8 mouse cellular contexts compared by ENCODE assay signal in genomic region chr13:64250363-64250762, GRCm38 (mm10). TPM values are rescaled to one million over a fixed set of nuclear protein-coding genes. Genes with fewer than 3 reads are reported as not detected.
DNase-seq lines count a peak whose midpoint lies in the region; ATAC-seq and TF ChIP-seq lines count a peak whose summit lies in the region.

No protein-coding gene starts in this region.

- H3K27me3 ChIP-seq in heart, postnatal 0 days (ENCODE audit: control insufficient read depth, insufficient read depth, low read length): no peaks in the 10 kb centered on the region
- H3K27me3 ChIP-seq in forebrain, embryonic 12.5 days: no peaks in the 10 kb centered on the region

- no peak overlapping the region for H3K9ac ChIP-seq in heart, postnatal 0 days (replicated peaks; ENCODE audit: low read depth, low read length)
- no peak overlapping the region for H3K9ac ChIP-seq in forebrain, embryonic 12.5 days

- TF ChIP-seq CTCF in heart, postnatal 0 days (IDR thresholded peaks at IDR 0.05; ENCODE audit: low read depth): peak; percentile 42

- no peak overlapping the region for H3K4me2 ChIP-seq in heart, postnatal 0 days (ENCODE audit: low read depth, low read length)
- H3K4me2 ChIP-seq in forebrain, embryonic 12.5 days: no peak overlapping the region

- H3K36me3 ChIP-seq in heart, postnatal 0 days (replicated peaks; ENCODE audit: control insufficient read depth, insufficient read depth, low read length): no peaks in the 10 kb centered on the region
- H3K36me3 ChIP-seq in forebrain, embryonic 12.5 days (replicated peaks): no peaks in the 10 kb centered on the region

- ATAC-seq in heart, postnatal 0 days (ENCODE audit: insufficient read depth, low read depth): no peak
- ATAC-seq in forebrain, embryonic 12.5 days (ENCODE audit: low FRiP score): no peak

- DNase-seq in heart, postnatal 0 days (ENCODE audit: low spot score): no peak
- no peak for DNase-seq in heart, adult 9 months (ENCODE audit: low spot score in 2 of 2)
- peak; percentile 9 for DNase-seq in urinary bladder, postnatal 14 days (ENCODE audit: low spot score)
- no peak for DNase-seq in urinary bladder, postnatal 36 days (ENCODE audit: low spot score in 2 of 2)
- peak; percentile 55 to 57 for DNase-seq in kidney, postnatal 4 days
- DNase-seq in urinary bladder, postnatal 10 days (ENCODE audit: low spot score): no peak
- no peak for DNase-seq in layer of hippocampus, adult 8-10 months (ENCODE audit: low spot score in 2 of 2)

- no peaks in the 10 kb centered on the region for H3K4me1 ChIP-seq in heart, postnatal 0 days (ENCODE audit: control insufficient read depth, insufficient read depth)
- peaks cover 11% of the 10 kb centered on the region for H3K4me1 ChIP-seq in forebrain, embryonic 12.5 days

- no peak overlapping the region for H3K27ac ChIP-seq in heart, postnatal 0 days (ENCODE audit: low read depth)
- no peak overlapping the region for H3K27ac ChIP-seq in forebrain, embryonic 12.5 days

- WGBS in heart, postnatal 0 days: 17% methylated on average over 1 of the region's 1 CpGs
- 39% methylated on average over 1 of the region's 1 CpGs for WGBS in forebrain, embryonic 12.5 days

- H3K4me3 ChIP-seq in heart, postnatal 0 days (ENCODE audit: low read depth, low read length): no peak overlapping the region
- H3K4me3 ChIP-seq in forebrain, embryonic 12.5 days (replicated peaks): no peak overlapping the region

- TF ChIP-seq EP300 in heart, postnatal 0 days (IDR thresholded peaks at IDR 0.05; ENCODE audit: low read depth): no peak

- no peaks in the 10 kb centered on the region for H3K9me3 ChIP-seq in heart, postnatal 0 days (replicated peaks; ENCODE audit: control insufficient read depth, low read length)
- H3K9me3 ChIP-seq in forebrain, embryonic 12.5 days: no peaks in the 10 kb centered on the region

RNA-seq across cellular contexts. Expression of gene Cdc14b, which starts 24.7 kb away (rescaled TPM):
- 5.6 and 12.3 TPM in 2 replicates for total RNA-seq in heart, postnatal 0 days (2014; rRNA removed; ENCODE audit: low replicate concordance)
- 7.6 and 11.6 TPM in 2 replicates for polyA plus RNA-seq in heart, postnatal 0 days (2015; fragmentation: Nextera tagmentation; extraction: Ambion mirVana)
- 10 to 100 TPM; 10.9 to 15.5 (median 13.2) TPM for total RNA-seq in layer of hippocampus, adult 8-10 months (2022)
- 8.3 and 11.2 TPM in 2 replicates for polyA plus RNA-seq in forebrain, embryonic 12.5 days (2016; fragmentation: Nextera tagmentation; extraction: Ambion mirVana)

Comparison
In these comparisons a context has a peak if more than half of its experiments do, and no peak if none do; other contexts are left out.
1. DNase-seq: peak in urinary bladder, postnatal 14 days (single experiment) and kidney, postnatal 4 days (2 of 2); none in heart, postnatal 0 days (single experiment), heart, adult 9 months (0 of 2), urinary bladder, postnatal 36 days (0 of 2), urinary bladder, postnatal 10 days (single experiment) and layer of hippocampus, adult 8-10 months (0 of 2).